Mouse (Mus musculus) ES-Bruce4 (cell line): ENCODE results near the gene Tap1.

Experiments used
- CTCF ChIP-seq: IDR thresholded peaks from one replicate; pipeline ENCODE4 v1.8.1; 2011; ENCODE audit warnings: low read depth, low read length
- EP300 ChIP-seq: IDR thresholded peaks from 2 replicates; pipeline ENCODE4 v1.6.1; 2011; ENCODE audit warnings: low read depth, low read length; ENCODE audit not compliant: insufficient read depth
- POLR2A ChIP-seq: IDR thresholded peaks from one replicate; pipeline ENCODE4 v1.8.1; 2011; ENCODE audit warnings: low read length; ENCODE audit not compliant: insufficient read depth

GRCm38 (mm10) chr17:34164202-34164895 lies 23.0 kb upstream of the Tap1 start:
- peak; percentile 65 for TF ChIP-seq CTCF
- no peak for TF ChIP-seq POLR2A
- TF ChIP-seq EP300: no peak
